Mouse (Mus musculus) forebrain, embryonic 15.5 days (tissue): ENCODE measurements at regions not wholly inside any gene's neighbourhood (a gene's known extent, or its start where the extent isn't known, plus 50 kb on each side); places are given as distances from the start of the nearest gene placed in this dataset.

Source experiments
- ATAC-seq: fragments of 200-750 bp; cut with Nextera tagmentation; replicated peaks from 2 replicates; pipeline ENCODE4 v1.8.0; 2017; ENCODE audit warnings: mild to moderate bottlenecking, moderate TSS enrichment, moderate library complexity
- H3K27ac ChIP-seq: fragments of 300-500 bp; sonication (generic); replicated peaks from 2 replicates; pipeline ENCODE4 v1.5.1; 2015; ENCODE audit warnings: mild to moderate bottlenecking, inconsistent platforms
- H3K27me3 ChIP-seq: fragments of 300-500 bp; sonication (generic); 2 replicates; pipeline ENCODE4 v1.6.1; 2015; ENCODE audit warnings: inconsistent platforms
- H3K36me3 ChIP-seq: fragments of 300-500 bp; sonication (generic); 2 replicates; pipeline ENCODE4 v1.6.1; 2015; ENCODE audit warnings: mild to moderate bottlenecking, inconsistent platforms
- H3K4me1 ChIP-seq: fragments of 300-500 bp; sonication (generic); 2 replicates; pipeline ENCODE4 v1.6.1; 2015; ENCODE audit warnings: inconsistent platforms
- H3K4me2 ChIP-seq: fragments of 300-500 bp; sonication (generic); replicated peaks from 2 replicates; pipeline ENCODE4 v1.6.1; 2015; ENCODE audit warnings: mild to moderate bottlenecking, inconsistent platforms
- H3K4me3 ChIP-seq: fragments of 300-500 bp; sonication (generic); 2 replicates; pipeline ENCODE4 v1.5.1; 2015; ENCODE audit warnings: mild to moderate bottlenecking, inconsistent platforms
- H3K9ac ChIP-seq: fragments of 300-500 bp; sonication (generic); replicated peaks from 2 replicates; pipeline ENCODE4 v1.6.1; 2015; ENCODE audit warnings: mild to moderate bottlenecking, inconsistent platforms
- H3K9me3 ChIP-seq: fragments of 300-500 bp; sonication (generic); 2 replicates; pipeline ENCODE4 v1.6.1; 2016; ENCODE audit warnings: inconsistent platforms
- WGBS: fragments of 180-500 bp; shearing (Covaris S2); methylation state at CpG from one replicate; pipeline ENCODE4 v1.1.7; 2015; ENCODE audit warnings: mixed read lengths; 5-methylcytosine and 5-hydroxymethylcytosine counted together

GRCm38 (mm10) chr5:67539591-67540238 is 68.0 kb upstream of the Shisa3 start:
- Histone ChIP-seq H3K27me3 (no peaks in the 10 kb centered on the region), H3K27ac (no peak overlapping the region), H3K4me2 (no peak overlapping the region), H3K9ac (no peak overlapping the region), H3K4me3 (no peak overlapping the region), H3K4me1 (no peaks in the 10 kb centered on the region), H3K36me3 (no peaks in the 10 kb centered on the region), H3K9me3 (no peaks in the 10 kb centered on the region)
- ATAC-seq, result no peak
- WGBS, result 72% methylated on average over 8 of the region's 8 CpGs

GRCm38 (mm10) chr5:67541867-67542266 is 65.8 kb upstream of the Shisa3 start:
- no peaks in the 10 kb centered on the region for H3K9me3 ChIP-seq
- 69% methylated on average over 3 of the region's 3 CpGs for WGBS
- no peaks in the 10 kb centered on the region for H3K4me1 ChIP-seq
- H3K27ac ChIP-seq, result no peak overlapping the region
- no peak overlapping the region for H3K9ac ChIP-seq
- H3K4me3 ChIP-seq, result no peak overlapping the region
- H3K27me3 ChIP-seq, result no peaks in the 10 kb centered on the region
- no peaks in the 10 kb centered on the region for H3K36me3 ChIP-seq
- ATAC-seq, result no peak
- H3K4me2 ChIP-seq, result no peak overlapping the region

- Histone ChIP-seq H3K4me2 (no peak overlapping the region), H3K27me3 (no peaks in the 10 kb centered on the region), H3K9me3 (no peaks in the 10 kb centered on the region), H3K4me1 (no peaks in the 10 kb centered on the region), H3K36me3 (no peaks in the 10 kb centered on the region), H3K27ac (no peak overlapping the region), H3K9ac (no peak overlapping the region), H3K4me3 (no peak overlapping the region)
- 90% methylated on average over 9 of the region's 9 CpGs for WGBS
- no peak for ATAC-seq
Measured at GRCm38 (mm10) chr5:67544028-67544589, 63.6 kb upstream of the Shisa3 start.

- 90% methylated on average over 6 of the region's 6 CpGs for WGBS
- Histone ChIP-seq H3K9ac (no peak overlapping the region), H3K27me3 (no peaks in the 10 kb centered on the region)
Measured at GRCm38 (mm10) chr5:67550257-67550656, 57.4 kb upstream of the Shisa3 start.

DNA sequence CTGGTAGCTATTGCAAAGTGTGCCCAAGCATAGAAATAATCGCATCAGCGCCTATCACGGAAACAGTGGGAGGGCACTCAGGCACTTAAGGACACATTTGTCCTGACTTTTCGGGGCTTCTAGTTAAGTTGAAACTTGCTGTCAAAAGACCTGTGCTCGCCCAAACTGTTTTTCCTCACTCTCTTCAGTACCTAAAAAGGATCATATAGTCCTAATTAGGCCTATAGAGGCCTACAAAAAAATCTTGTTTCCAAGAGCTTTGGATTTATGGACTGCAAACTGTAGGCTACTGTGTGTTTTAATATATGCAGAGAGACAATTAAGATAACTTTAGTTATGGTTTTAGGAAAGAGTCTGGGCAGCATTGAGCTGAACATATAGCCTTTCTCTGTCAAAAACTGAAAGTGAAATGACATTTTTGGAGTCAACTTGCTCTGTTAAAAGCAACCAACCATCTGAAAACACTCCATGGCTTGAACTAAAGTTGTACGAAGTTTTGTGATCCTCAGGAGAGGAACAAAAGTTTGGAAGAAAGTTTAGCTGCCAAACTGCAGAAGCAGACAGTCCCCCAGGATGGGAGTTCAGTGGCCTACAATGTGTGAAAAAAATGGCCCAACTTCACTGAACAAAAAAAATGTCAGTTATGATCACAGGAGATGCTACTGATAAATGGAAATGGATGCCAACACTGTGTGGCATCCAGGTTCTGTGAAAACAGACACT is 55.9 kb upstream of the Shisa3 start:
- Histone ChIP-seq H3K9me3 (no peaks in the 10 kb centered on the region), H3K9ac (no peak overlapping the region), H3K27ac (no peak overlapping the region), H3K27me3 (no peaks in the 10 kb centered on the region), H3K36me3 (no peaks in the 10 kb centered on the region), H3K4me3 (no peak overlapping the region), H3K4me2 (no peak overlapping the region), H3K4me1 (no peaks in the 10 kb centered on the region)
- WGBS, result 82% methylated on average over 6 of the region's 6 CpGs
- ATAC-seq, result no peak

More at GRCm38 (mm10) chr5:67550257-67550656, 57.4 kb upstream of the Shisa3 start:
- Histone ChIP-seq H3K4me1 (no peaks in the 10 kb centered on the region), H3K4me3 (no peak overlapping the region), H3K9me3 (no peaks in the 10 kb centered on the region), H3K4me2 (no peak overlapping the region), H3K36me3 (no peaks in the 10 kb centered on the region), H3K27ac (no peak overlapping the region)
- no peak for ATAC-seq

GRCm38 (mm10) chr5:67552865-67553264 is 54.8 kb upstream of the Shisa3 start:
- Histone ChIP-seq H3K9ac (no peak overlapping the region), H3K4me2 (no peak overlapping the region), H3K27me3 (no peaks in the 10 kb centered on the region), H3K4me3 (no peak overlapping the region), H3K36me3 (no peaks in the 10 kb centered on the region), H3K9me3 (no peaks in the 10 kb centered on the region), H3K27ac (no peak overlapping the region), H3K4me1 (no peaks in the 10 kb centered on the region)
- ATAC-seq, result no peak
- WGBS, result 90% methylated on average over 2 of the region's 2 CpGs
